Mouse (Mus musculus) Patski (cell line): ENCODE measurements around the gene Supt6. TPM values are rescaled to one million over a fixed set of nuclear protein-coding genes. Genes with fewer than 3 reads are reported as not detected.

ENCODE experiments used
- ATAC-seq: fragments of 100-300 bp; one replicate; pipeline ENCODE4 v1.8.0; 2021
- CTCF ChIA-PET: fragments of 350-600 bp; sonication (Branson Sonifier 250); formaldehyde crosslinking; loops from one replicate; lab custom pipeline; 2022; ENCODE audit warnings: inconsistent platforms; lab: Charles Lee
- POLR2A ChIA-PET: fragments of 350-600 bp; sonication (Branson Sonifier 250); formaldehyde crosslinking; loops from one replicate; lab custom pipeline; 2022; ENCODE audit warnings: antibody characterized with exemption, inconsistent platforms; lab: Charles Lee
- DNase-seq: peaks from one replicate; pipeline ENCODE4 v3.0.0-alpha.2; 2011; ENCODE audit warnings: low read depth, low spot score
- H3K27me3 ChIP-seq: fragments of 371-371 bp; one replicate; pipeline ENCODE4 v1.5.1; 2021
- CTCF ChIP-seq: fragments of 100-300 bp; IDR thresholded peaks from one replicate; pipeline ENCODE4 v1.5.1; 2021
- in situ Hi-C: fragments of 300-500 bp; cut with MboI; formaldehyde crosslinking; loops from 3 replicates; pipeline ENCODE4 v1.11.1; 2018; ENCODE audit warnings: low pct_unique_long_range_greater_than_20kb, mixed read lengths
- polyA plus RNA-seq: library from polyadenylated mRNA; unstranded; gene quantifications from one replicate; pipeline ENCODE4 v1.2.3, GENCODE M21; 2021

Supt6 gene
- polyA plus RNA-seq, 1 experiment from 2014 or later: 69.2 TPM

GRCm38 (mm10) chr11:78182961-78183844 lies 62.6 kb downstream of the Supt6 start, which contains the start of gene Rpl23a:
Gene Rpl23a (minus strand): TSS chr11:78183584.
- ATAC-seq: peak; percentile 76
- H3K27me3 ChIP-seq: no peaks in the 10 kb centered on the region
- ChIA-PET POLR2A (interaction anchor here (0.5 to 1.4 kb wide), 2 partner anchors 11 to 194 kb away, joined by 4 to 5 read pairs; no protein-coding TSS in a partner anchor), CTCF (no interaction called here)
- TF ChIP-seq CTCF: no peak
- no peak for DNase-seq
- in situ Hi-C loops: no loop called here

GRCm38 (mm10) chr11:78182450-78182849 lies 63.3 kb downstream of the Supt6 start:
- in situ Hi-C loops: no loop called here
- H3K27me3 ChIP-seq: no peaks in the 10 kb centered on the region
- no peak for ATAC-seq
- TF ChIP-seq CTCF: no peak
- ChIA-PET CTCF (no interaction called here), POLR2A (interaction anchor here (1.4 kb wide), 1 partner anchor 10 kb away, joined by 4 read pairs; no protein-coding TSS in a partner anchor)
- no peak for DNase-seq

GRCm38 (mm10) chr11:78181830-78182357 lies 63.9 kb downstream of the Supt6 start:
- DNase-seq: no peak
- ChIA-PET CTCF (no interaction called here), POLR2A (interaction anchor here (1.4 kb wide), 1 partner anchor 10 kb away, joined by 4 read pairs; no protein-coding TSS in a partner anchor)
- no peaks in the 10 kb centered on the region for H3K27me3 ChIP-seq
- TF ChIP-seq CTCF: no peak
- ATAC-seq: no peak
- in situ Hi-C loops: no loop called here

- CTCF ChIA-PET: no interaction called here
- POLR2A ChIA-PET: interaction anchor here (0.5 to 0.9 kb wide), 2 partner anchors 8 to 24 kb away, joined by 3 to 4 read pairs; no protein-coding TSS in a partner anchor
- no peak for DNase-seq
- in situ Hi-C loops: no loop called here
- H3K27me3 ChIP-seq: no peaks in the 10 kb centered on the region
- no peak for TF ChIP-seq CTCF
- ATAC-seq: no peak
These were observed 65.6 kb downstream of the Supt6 start for GRCm38 (mm10) chr11:78180081-78180761.

GRCm38 (mm10) chr11:78179438-78179999 lies 66.3 kb downstream of the Supt6 start:
- no peaks in the 10 kb centered on the region for H3K27me3 ChIP-seq
- CTCF ChIA-PET: no interaction called here
- in situ Hi-C loops: loop anchor here (10.0 kb wide), 1 partner anchor 355 kb away; no protein-coding TSS in a partner anchor

GRCm38 (mm10) chr11:78178859-78179437 lies 66.8 kb downstream of the Supt6 start:
- ChIA-PET POLR2A (interaction anchor here (6.3 kb wide), 1 partner anchor 15 kb away, joined by 50 read pairs; the partner anchor contains the start of gene Traf4), CTCF (interaction anchor here (1.5 to 2.0 kb wide), 2 partner anchors 17 to 21 kb away, joined by 3 to 8 read pairs; no protein-coding TSS in a partner anchor)
- DNase-seq: no peak
- H3K27me3 ChIP-seq: no peaks in the 10 kb centered on the region
- ATAC-seq: no peak
- in situ Hi-C loops: loop anchor here (10.0 kb wide), 1 partner anchor 354 kb away; no protein-coding TSS in a partner anchor
- TF ChIP-seq CTCF: no peak

More at GRCm38 (mm10) chr11:78179438-78179999, 66.3 kb downstream of the Supt6 start:
- no peak for TF ChIP-seq CTCF
- DNase-seq: no peak
- no peak for ATAC-seq
- POLR2A ChIA-PET: interaction anchor here (0.5 to 0.9 kb wide), 2 partner anchors 8 to 23 kb away, joined by 3 to 4 read pairs; no protein-coding TSS in a partner anchor

- H3K27me3 ChIP-seq: no peaks in the 10 kb centered on the region
- ChIA-PET CTCF (interaction anchor here (0.9 to 2.3 kb wide), 9 partner anchors 11 to 120 kb away, joined by 3 to 16 read pairs (median 4); partner anchors contain the start of genes Fam222b and Traf4), POLR2A (interaction anchor here (1.0 to 6.3 kb wide), 4 partner anchors 10 to 61 kb away, joined by 3 to 50 read pairs (median 4); partner anchors contain the start of gene Traf4)
- ATAC-seq: peak; percentile 80
- in situ Hi-C loops: loop anchor here (10.0 kb wide), 1 partner anchor 353 kb away; no protein-coding TSS in a partner anchor
- no peak for DNase-seq
- no peak for TF ChIP-seq CTCF
These were observed 67.6 kb downstream of the Supt6 start for GRCm38 (mm10) chr11:78177903-78178858.

GRCm38 (mm10) chr11:78177437-78177836 lies 68.3 kb downstream of the Supt6 start:
- in situ Hi-C loops: loop anchor here (10.0 kb wide), 1 partner anchor 353 kb away; no protein-coding TSS in a partner anchor
- ChIA-PET CTCF (interaction anchor here (0.9 to 2.3 kb wide), 11 partner anchors 11 to 120 kb away, joined by 3 to 16 read pairs (median 4); partner anchors contain the start of genes Fam222b and Traf4), POLR2A (interaction anchor here (1.0 to 6.3 kb wide), 5 partner anchors 10 to 60 kb away, joined by 3 to 50 read pairs (median 4); partner anchors contain the start of gene Traf4)
- no peak for TF ChIP-seq CTCF
- DNase-seq (no peak), ATAC-seq (peak; percentile 10)
- H3K27me3 ChIP-seq: no peaks in the 10 kb centered on the region
